Mouse (Mus musculus): ENCODE results near the gene Slc9a1.

The Slc9a1 gene

DNA sequence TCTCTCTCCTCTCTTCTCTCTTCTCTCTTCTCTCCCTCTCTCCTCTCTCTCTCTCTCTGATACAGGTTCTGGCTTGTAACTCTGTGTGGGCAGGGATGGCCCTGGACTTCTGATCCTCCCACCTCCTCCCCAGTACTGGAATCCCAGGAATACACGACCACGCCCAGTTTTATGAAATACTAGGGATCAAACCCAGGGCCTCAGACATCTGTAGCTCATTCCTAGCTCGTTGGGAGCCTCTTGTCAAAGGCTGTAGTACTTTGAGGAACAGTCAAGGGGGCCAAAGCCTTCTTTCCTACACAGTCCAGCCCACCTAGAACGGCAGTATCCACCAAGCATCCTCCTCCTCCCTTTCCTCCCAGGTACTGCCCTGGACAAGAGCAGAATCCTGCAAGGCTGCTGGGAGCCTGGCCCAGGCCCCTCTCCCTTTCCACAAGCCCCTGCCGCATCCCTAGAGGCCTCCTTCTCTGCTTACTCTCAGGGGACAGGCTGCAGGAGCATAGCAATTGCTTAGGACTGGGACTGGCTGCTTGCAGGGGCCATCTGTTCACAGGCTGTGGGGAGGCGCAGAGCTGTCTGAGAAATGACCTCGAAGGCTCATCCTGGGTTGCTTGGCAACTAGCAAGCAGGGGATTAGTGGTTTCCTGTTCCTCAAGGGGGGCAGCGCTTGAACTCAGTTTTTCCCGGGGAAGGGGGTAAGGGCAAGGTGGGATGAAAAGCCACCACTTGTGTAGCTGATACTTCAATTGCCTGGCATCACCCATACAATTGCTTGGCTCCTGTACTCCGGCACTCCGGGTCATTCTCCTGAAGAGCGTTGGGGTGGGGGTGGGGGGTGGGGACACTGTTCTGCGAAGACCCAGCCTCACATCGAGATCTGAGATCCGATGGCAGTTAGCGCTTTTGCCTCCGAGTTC is 70.2 kb downstream of the Slc9a1 start:
- DNase-seq (ENCODE audit: low spot score in 2 of 2): no peak

DNA sequence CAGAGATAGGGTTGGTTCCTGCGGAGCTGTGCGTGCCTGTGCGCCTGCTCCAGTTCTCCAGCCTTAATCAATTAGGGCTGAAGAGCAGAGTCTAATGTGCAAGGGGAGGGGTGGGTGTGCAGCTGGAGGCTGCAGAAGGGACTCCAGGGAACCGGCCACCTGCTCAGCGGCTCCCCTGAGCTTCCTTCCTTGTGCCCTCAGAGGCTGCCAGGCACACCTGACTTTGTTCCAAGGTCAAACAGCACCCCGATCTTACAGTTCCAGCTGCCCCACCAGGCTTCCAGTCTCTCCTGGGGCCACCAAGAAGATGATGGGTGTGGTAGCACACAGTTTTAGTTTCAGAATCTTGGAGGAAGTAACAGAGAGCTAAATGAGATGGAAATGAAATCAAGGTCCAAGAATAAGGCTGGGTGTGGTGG is 70.9 kb downstream of the Slc9a1 start:
- no peak for DNase-seq (ENCODE audit: low spot score in 2 of 2)

DNA sequence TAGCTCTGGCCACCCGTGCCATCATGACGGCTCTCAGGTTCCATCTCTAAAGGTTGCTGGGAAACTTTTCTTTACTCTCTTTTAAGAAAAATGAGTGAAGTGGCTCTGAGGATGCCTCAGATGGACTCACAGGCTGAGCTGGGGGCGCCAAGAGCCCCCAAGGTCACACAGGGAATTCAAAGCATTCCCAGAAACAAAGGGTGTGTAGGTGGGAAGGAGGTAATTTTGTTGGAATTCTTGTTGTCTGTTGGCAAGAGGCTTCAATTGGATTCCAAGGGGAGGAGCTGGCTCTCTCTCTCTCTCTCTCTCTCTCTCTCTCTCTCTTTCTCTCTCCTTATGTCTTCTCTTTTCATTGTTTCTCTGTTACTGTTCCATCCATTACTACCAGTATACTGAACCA is 72.7 kb downstream of the Slc9a1 start:
- DNase-seq (ENCODE audit: low spot score in 2 of 2): no peak

DNA sequence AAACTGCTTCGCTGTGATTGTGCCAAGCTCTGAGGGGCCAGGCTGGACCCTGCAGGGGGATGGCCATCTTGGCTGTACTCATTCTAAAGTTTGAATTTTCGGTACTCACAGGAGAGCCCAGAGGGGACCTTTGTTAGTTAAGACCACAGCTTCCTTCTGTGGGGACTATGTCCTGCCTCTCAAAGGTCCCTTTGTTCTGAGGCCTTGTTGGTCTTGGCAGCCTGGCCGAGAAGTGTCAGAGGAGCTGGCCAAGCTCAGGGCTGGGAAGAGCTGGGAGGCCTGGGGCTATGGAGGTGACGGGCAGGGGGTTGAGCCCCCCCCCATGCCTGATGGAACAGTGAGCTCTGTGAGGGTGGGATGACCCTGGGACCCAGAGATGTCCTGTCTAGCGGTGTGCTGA is 73.6 kb downstream of the Slc9a1 start:
- DNase-seq (ENCODE audit: low spot score in 2 of 2): no peak

GRCm38 (mm10) chr4:133445727-133446126 is 76.2 kb downstream of the Slc9a1 start:
- no peak for DNase-seq (ENCODE audit: low spot score in 2 of 2)

DNA sequence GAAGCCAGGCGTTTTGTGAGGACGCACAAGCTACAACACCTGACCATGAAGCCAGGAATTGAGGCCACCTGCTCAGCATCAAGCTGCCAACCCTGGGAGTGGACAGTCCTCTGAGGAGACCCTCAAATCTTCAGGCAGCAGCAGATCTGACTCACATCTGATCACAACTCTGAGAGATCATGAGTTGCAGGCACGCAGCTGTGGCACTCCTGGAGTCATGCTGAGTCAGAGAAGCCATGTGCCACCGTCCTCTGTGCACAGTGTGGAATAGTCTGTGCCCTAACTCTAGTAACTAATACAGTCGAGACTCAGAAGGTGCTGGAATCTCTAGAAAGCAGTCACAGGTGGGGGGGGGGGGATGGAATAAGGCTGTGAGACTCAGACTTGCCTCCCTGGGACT is 77.9 kb downstream of the Slc9a1 start:
- no peak for DNase-seq (ENCODE audit: low spot score in 2 of 2)

GRCm38 (mm10) chr4:133447967-133448366 is 78.5 kb downstream of the Slc9a1 start:
- no peak for DNase-seq (ENCODE audit: low spot score in 2 of 2)

GRCm38 (mm10) chr4:133448708-133449388 is 79.3 kb downstream of the Slc9a1 start:
- DNase-seq (ENCODE audit: low spot score in 2 of 2): no peak

- DNase-seq (ENCODE audit: low spot score in 2 of 2): peak; percentile 27 to 52
Measured at GRCm38 (mm10) chr4:133449726-133450125, 80.2 kb downstream of the Slc9a1 start.

DNA sequence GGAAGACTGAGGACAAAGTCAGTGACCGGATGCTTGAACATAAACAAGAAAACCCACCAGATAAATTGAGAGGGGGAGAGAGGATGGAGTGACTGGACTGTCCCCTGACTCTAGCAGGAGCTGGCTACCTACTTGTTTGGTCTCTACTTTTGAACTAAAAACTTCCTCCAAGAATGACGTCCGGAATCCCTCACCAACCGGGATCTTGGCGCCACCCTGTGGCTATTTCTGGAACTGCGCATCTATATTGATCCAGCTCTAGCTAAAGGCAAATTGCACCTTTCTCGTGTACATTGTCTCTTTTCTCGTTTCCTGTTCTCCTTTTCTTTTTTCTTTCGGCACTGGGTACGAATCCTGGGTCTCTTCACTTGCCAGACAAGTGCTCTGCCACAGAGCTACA is 82.0 kb downstream of the Slc9a1 start:
- DNase-seq (ENCODE audit: low spot score in 2 of 2): peak; percentile 64 to 79

DNA sequence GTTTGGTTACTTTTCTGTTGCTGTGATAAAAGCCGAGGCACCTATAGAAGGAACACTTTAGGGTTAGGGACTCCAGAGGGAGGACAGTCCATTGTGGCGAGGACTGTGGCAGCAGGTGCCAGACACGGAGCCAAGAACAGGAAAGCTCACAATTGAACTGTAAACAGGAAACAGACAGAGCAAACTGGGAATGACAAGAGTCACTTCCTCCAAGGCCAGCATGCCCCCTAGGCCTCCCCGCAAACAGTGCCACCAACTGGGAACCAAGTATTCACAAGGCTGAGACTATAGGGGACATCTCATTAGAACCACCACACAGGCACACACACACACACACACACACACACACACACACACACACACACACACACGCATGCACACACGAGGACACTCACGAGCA is 82.9 kb downstream of the Slc9a1 start:
- DNase-seq (ENCODE audit: low spot score in 2 of 2): no peak

DNA sequence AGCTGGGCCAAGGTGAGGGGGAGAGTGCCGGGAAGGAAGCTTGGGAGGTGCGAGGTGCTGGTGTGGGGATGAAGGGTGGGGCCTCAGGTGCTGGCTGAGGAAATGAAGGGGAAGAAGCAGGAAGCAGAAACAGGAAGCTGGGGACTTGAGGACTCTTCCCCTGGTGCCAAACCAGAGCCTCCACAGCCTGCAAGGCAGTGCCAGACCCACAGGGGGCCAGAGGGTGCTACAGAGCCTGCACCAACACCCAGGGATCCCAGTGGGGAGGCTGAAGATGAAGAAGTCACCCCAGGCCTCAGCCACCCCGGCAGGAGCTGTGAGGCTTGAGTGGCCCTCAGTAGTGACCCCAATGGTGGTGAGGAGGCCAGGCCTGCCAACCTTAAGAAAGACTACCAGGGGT is 88.5 kb downstream of the Slc9a1 start:
- DNase-seq (ENCODE audit: low spot score in 2 of 2): no peak

GRCm38 (mm10) chr4:133460006-133460405 is 90.5 kb downstream of the Slc9a1 start:
- DNase-seq (ENCODE audit: low spot score in 2 of 2): no peak

GRCm38 (mm10) chr4:133460796-133461325 is 91.4 kb downstream of the Slc9a1 start:
- no peak for DNase-seq (ENCODE audit: low spot score in 2 of 2)

DNA sequence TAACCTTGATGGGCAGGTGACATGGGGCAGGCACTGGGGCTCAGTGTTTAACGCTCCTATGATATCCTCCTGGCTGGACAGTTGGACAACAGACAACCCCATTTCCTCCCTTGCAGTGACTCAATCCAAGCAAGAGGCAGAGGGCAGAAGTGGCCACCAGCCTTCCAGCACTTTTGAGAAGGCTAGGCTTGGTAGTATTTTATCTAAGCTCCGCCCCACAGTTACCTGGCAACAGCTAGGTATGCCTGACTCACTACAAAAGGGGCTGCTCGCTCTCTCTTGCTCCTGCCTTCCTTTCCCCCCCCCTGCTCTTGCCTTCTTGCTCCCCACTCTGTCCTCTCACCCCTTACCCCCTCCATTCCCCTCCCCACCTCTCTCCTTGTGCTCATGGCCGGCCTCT is 91.9 kb downstream of the Slc9a1 start:
- DNase-seq (ENCODE audit: low spot score in 2 of 2): no peak

DNA sequence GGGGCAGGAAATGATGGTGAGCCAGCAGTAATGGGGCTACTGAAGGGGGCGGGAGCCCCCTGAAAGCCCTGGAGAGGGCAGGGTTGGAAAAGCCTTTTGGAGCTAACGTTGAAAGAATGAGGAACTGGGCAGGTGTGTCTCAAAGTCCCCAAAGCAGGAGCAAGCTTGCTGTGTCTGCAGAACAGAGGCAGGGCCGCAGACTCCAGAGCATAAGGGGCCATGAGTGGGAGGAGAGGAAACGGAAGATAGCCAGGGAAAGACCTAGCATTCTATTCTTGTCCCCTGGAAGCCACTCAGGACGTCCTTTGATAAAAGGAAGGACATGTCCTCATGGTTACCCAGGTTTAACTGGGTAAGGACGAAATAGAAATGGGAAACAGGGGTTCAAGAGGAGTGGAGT is 93.7 kb downstream of the Slc9a1 start:
- no peak for DNase-seq (ENCODE audit: low spot score in 2 of 2)

DNA sequence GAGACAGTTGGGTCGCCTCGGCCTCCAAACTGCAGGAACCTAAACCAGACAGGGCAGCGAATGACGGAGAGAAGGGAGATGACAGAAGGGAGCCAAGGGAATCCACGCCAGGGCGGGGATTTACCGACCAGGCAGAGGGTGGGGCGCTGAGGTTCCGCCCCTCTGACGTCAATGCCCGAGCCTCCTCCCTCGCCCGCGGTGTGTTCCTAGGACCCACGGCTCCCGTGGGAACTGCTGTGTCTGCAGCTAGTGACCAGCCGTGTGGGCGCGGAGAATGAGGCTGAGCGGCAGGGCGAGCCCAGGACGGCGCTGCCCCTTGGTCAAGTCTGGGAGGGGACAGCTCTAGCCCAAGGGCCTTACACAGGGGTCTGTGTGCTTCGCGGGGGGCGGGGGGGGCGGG is 98.6 kb downstream of the Slc9a1 start:
- peak; percentile 63 to 69 for DNase-seq (ENCODE audit: low spot score in 2 of 2)

GRCm38 (mm10) chr4:133469122-133469521 is 99.6 kb downstream of the Slc9a1 start:
- DNase-seq (ENCODE audit: low spot score in 2 of 2): no peak

GRCm38 (mm10) chr4:133471135-133471821 is 101.8 kb downstream of the Slc9a1 start:
- DNase-seq (ENCODE audit: low spot score in 2 of 2): no peak
